ENCODE assay signal across 31 mouse cellular contexts in the genomic region with DNA sequence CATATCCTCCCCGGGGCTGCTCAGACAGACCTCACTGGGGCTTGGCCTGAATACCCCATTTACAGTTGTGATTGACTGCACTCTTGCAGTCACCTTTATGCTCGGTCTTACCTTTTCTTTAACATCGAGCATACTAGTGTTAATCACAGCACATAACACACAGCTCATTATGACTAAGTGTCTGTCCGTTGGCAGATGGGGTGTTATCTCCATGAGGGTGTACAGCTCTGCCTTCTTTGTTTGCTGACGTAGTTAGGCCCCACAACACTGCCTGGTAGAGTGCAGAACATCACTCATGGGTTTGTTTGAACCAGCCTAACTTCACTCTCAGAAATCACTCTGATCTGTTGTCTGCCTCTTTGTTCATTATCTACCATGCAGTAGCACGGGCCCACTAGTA.
"Had no signal": no experiment of that assay in that cellular context is flagged by ENCODE, and none has a peak within 500 bp of the region (broad histone marks: within the 10 kb centered on the region; RNA-seq: fewer than 3 reads in every experiment).

No protein-coding gene starts in this region.

- ATAC-seq: liver, embryonic 12.5 days; liver, postnatal 0 days; lung, postnatal 0 days; midbrain, embryonic 13.5 days; midbrain, embryonic 15.5 days; midbrain, embryonic 16.5 days had no signal

- H3K27ac ChIP-seq: limb, embryonic 10.5 days; limb, embryonic 12.5 days; limb, embryonic 13.5 days; limb, embryonic 15.5 days; liver, embryonic 12.5 days; liver, embryonic 13.5 days; liver, embryonic 14.5 days; liver, embryonic 15.5 days; lung, embryonic 15.5 days; macrophage; midbrain, embryonic 10.5 days; midbrain, embryonic 12.5 days; midbrain, embryonic 13.5 days; midbrain, embryonic 15.5 days had no signal

- H3K27me3 ChIP-seq: limb, embryonic 12.5 days; limb, embryonic 13.5 days; limb, embryonic 15.5 days; liver, embryonic 12.5 days; liver, embryonic 13.5 days; liver, embryonic 15.5 days; lung, embryonic 15.5 days; midbrain, embryonic 12.5 days; midbrain, embryonic 13.5 days; midbrain, embryonic 15.5 days had no signal

- H3K36me3 ChIP-seq: limb, embryonic 10.5 days; limb, embryonic 12.5 days; limb, embryonic 13.5 days; limb, embryonic 15.5 days; liver, embryonic 12.5 days; liver, embryonic 13.5 days; liver, embryonic 15.5 days; lung, embryonic 15.5 days; midbrain, embryonic 10.5 days; midbrain, embryonic 12.5 days; midbrain, embryonic 13.5 days; midbrain, embryonic 15.5 days had no signal

- H3K4me1 ChIP-seq: limb, embryonic 12.5 days; limb, embryonic 13.5 days; limb, embryonic 15.5 days; liver, embryonic 12.5 days; liver, embryonic 13.5 days; liver, embryonic 15.5 days; lung, embryonic 15.5 days; megakaryocyte, embryonic 14.5 days; midbrain, embryonic 10.5 days had no signal

- H3K9me3 ChIP-seq: limb, embryonic 10.5 days; limb, embryonic 12.5 days; limb, embryonic 13.5 days; limb, embryonic 15.5 days; liver, embryonic 12.5 days; liver, embryonic 13.5 days; liver, embryonic 15.5 days; lung, embryonic 15.5 days; megakaryocyte, embryonic 14.5 days; midbrain, embryonic 10.5 days; midbrain, embryonic 12.5 days; midbrain, embryonic 13.5 days; midbrain, embryonic 15.5 days had no signal

- DNase-seq: left cerebral cortex, postnatal 4 days; liver; liver, embryonic 13.5 days; liver, postnatal 0 days; lung, adult 18-20 months; lung, adult 2 months; lung, embryonic 14.5 days; lung, postnatal 10 days; lung, postnatal 14 days; lung, postnatal 36 days; lung, postnatal 4 days; midbrain, embryonic 14.5 days had no signal

- H3K4me2 ChIP-seq: limb, embryonic 12.5 days; limb, embryonic 13.5 days; limb, embryonic 15.5 days; liver, embryonic 11.5 days; liver, embryonic 12.5 days; liver, embryonic 13.5 days; liver, embryonic 15.5 days; lung, embryonic 14.5 days; lung, embryonic 15.5 days; midbrain, embryonic 11.5 days; midbrain, embryonic 12.5 days; midbrain, embryonic 13.5 days; midbrain, embryonic 15.5 days had no signal

- H3K4me3 ChIP-seq: limb, embryonic 10.5 days; limb, embryonic 12.5 days; limb, embryonic 13.5 days; limb, embryonic 15.5 days; liver, embryonic 12.5 days; liver, embryonic 13.5 days; liver, embryonic 15.5 days; lung, embryonic 15.5 days; megakaryocyte, embryonic 14.5 days; midbrain, embryonic 10.5 days; midbrain, embryonic 12.5 days; midbrain, embryonic 13.5 days; midbrain, embryonic 15.5 days; myocyte had no signal

- H3K9ac ChIP-seq: limb, embryonic 12.5 days; limb, embryonic 13.5 days; limb, embryonic 15.5 days; liver, embryonic 12.5 days; liver, embryonic 13.5 days; liver, embryonic 14.5 days; liver, embryonic 15.5 days; liver, postnatal 0 days; lung, embryonic 14.5 days; lung, embryonic 15.5 days; midbrain, embryonic 12.5 days; midbrain, embryonic 13.5 days; midbrain, embryonic 15.5 days had no signal
